Comparison of ENCODE assay signal across 9 mouse cellular contexts in genomic region chr17:54298934-54299333, GRCm38 (mm10). TPM values are rescaled to one million over a fixed set of nuclear protein-coding genes. Genes with fewer than 3 reads are reported as not detected.
A peak's percentile ranks its signal among the peaks of the same experiment; 100 is the strongest.
DNase-seq lines count a peak whose midpoint lies in the region; ATAC-seq and TF ChIP-seq lines count a peak whose summit lies in the region.
"Had no signal": no experiment of that assay in that cellular context is flagged by ENCODE, and none has a peak within 500 bp of the region (broad histone marks: within the 10 kb centered on the region; RNA-seq: fewer than 3 reads in every experiment).

TSS of gene Slc5a7 (minus strand) at chr17:54299034.

- no peak for ATAC-seq in lung, embryonic 16.5 days (ENCODE audit: low read depth)
- ATAC-seq in forebrain, embryonic 15.5 days (replicated peaks): no peak
- no peak for ATAC-seq in limb, embryonic 15.5 days (ENCODE audit: insufficient number of reproducible peaks, low FRiP score, low TSS enrichment, low read depth)
- ATAC-seq in stomach, postnatal 0 days (ENCODE audit: low FRiP score, low TSS enrichment): no peak

- H3K9me3 ChIP-seq in lung, embryonic 16.5 days (ENCODE audit: control insufficient read depth, low read length): no peaks in the 10 kb centered on the region
- H3K9me3 ChIP-seq in forebrain, embryonic 15.5 days: no peaks in the 10 kb centered on the region
- H3K9me3 ChIP-seq in limb, embryonic 15.5 days: no peaks in the 10 kb centered on the region
- H3K9me3 ChIP-seq in stomach, postnatal 0 days (ENCODE audit: control insufficient read depth, low read length): no peaks in the 10 kb centered on the region

- H3K36me3 ChIP-seq in lung, embryonic 16.5 days (ENCODE audit: control insufficient read depth, insufficient read depth, low read length): no peaks in the 10 kb centered on the region
- no peaks in the 10 kb centered on the region for H3K36me3 ChIP-seq in forebrain, embryonic 15.5 days
- H3K36me3 ChIP-seq in limb, embryonic 15.5 days: no peaks in the 10 kb centered on the region
- H3K36me3 ChIP-seq in stomach, postnatal 0 days (ENCODE audit: control insufficient read depth, insufficient read depth, low read length): no peaks in the 10 kb centered on the region

- H3K4me1 ChIP-seq in lung, embryonic 16.5 days (replicated peaks; ENCODE audit: control insufficient read depth, insufficient read depth, low read length): 0 out of 2 replicates have a peak, but pooled peaks cover 4% of the 10 kb centered on the region
- H3K4me1 ChIP-seq in lung, adult 2 months (ENCODE audit: control insufficient read depth, insufficient read depth, low read length): no peaks in the 10 kb centered on the region
- peaks cover 6% of the 10 kb centered on the region; the same call in 1 of the 2 replicates for H3K4me1 ChIP-seq in forebrain, embryonic 15.5 days
- peaks cover 7% of the 10 kb centered on the region for H3K4me1 ChIP-seq in limb, embryonic 15.5 days
- no peaks in the 10 kb centered on the region for H3K4me1 ChIP-seq in stomach, postnatal 0 days (replicated peaks; ENCODE audit: control insufficient read depth, insufficient read depth)

- H3K27ac ChIP-seq in lung, embryonic 16.5 days (ENCODE audit: low read length): no peak within 1 kb of the TSS
- no peak within 1 kb of the TSS for H3K27ac ChIP-seq in forebrain, embryonic 15.5 days (replicated peaks)
- no peak within 1 kb of the TSS for H3K27ac ChIP-seq in limb, embryonic 15.5 days
- no peak within 1 kb of the TSS for H3K27ac ChIP-seq in stomach, postnatal 0 days (replicated peaks)
- H3K27ac ChIP-seq: macrophage had no signal

- 43% methylated on average over 1 of the region's 1 CpGs for WGBS in lung, embryonic 16.5 days
- WGBS in lung, adult 2 months: 48% methylated on average over 1 of the region's 1 CpGs
- 73% methylated on average over 1 of the region's 1 CpGs for WGBS in forebrain, embryonic 15.5 days
- WGBS in limb, embryonic 15.5 days: 66% methylated on average over 1 of the region's 1 CpGs
- WGBS in stomach, postnatal 0 days: 70% methylated on average over 1 of the region's 1 CpGs

- no peak for DNase-seq in lung, adult 2 months
- no peak for DNase-seq in stomach, postnatal 0 days (ENCODE audit: low spot score)
- DNase-seq in lung, adult 18-20 months: no peak
- no peak for DNase-seq in MN1 (ENCODE audit: low spot score)
- DNase-seq: cerebellum, adult 8-10 months had no signal

- peak within 1 kb of the TSS; percentile 65 for H3K4me2 ChIP-seq in lung, embryonic 16.5 days (ENCODE audit: low read depth, low read length)
- peak within 1 kb of the TSS; percentile 81 for H3K4me2 ChIP-seq in forebrain, embryonic 15.5 days (replicated peaks)
- H3K4me2 ChIP-seq in limb, embryonic 15.5 days: peak within 1 kb of the TSS; percentile 74
- H3K4me2 ChIP-seq in stomach, postnatal 0 days (replicated peaks; ENCODE audit: low read depth): peak within 1 kb of the TSS; percentile 63

- H3K27me3 ChIP-seq in lung, embryonic 16.5 days (ENCODE audit: control insufficient read depth, insufficient read depth, low read depth, low read length): peaks cover 2% of the 10 kb centered on the region; the same call in 1 of the 2 replicates
- no peaks in the 10 kb centered on the region for H3K27me3 ChIP-seq in forebrain, embryonic 15.5 days
- 0 out of 2 replicates have a peak, but pooled peaks cover 8% of the 10 kb centered on the region for H3K27me3 ChIP-seq in limb, embryonic 15.5 days
- H3K27me3 ChIP-seq in stomach, postnatal 0 days (ENCODE audit: control insufficient read depth, insufficient read depth, low read length): no peaks in the 10 kb centered on the region

- TF ChIP-seq EP300 in stomach, postnatal 0 days (optimal IDR thresholded peaks at IDR 0.05): no peak

- TF ChIP-seq CTCF in lung, adult 2 months (IDR thresholded peaks at IDR 0.05; ENCODE audit: insufficient read depth, low read length): no peak
- no peak for TF ChIP-seq CTCF in stomach, postnatal 0 days (IDR thresholded peaks at IDR 0.05; ENCODE audit: low read depth)

- TF ChIP-seq POLR2A in lung, adult 2 months (IDR thresholded peaks at IDR 0.05; ENCODE audit: borderline replicate concordance, extremely low read depth, low read depth, low read length): no peak

- H3K9ac ChIP-seq in lung, embryonic 16.5 days (ENCODE audit: low read length): peak within 1 kb of the TSS; percentile 43; the same call in 1 of the 2 replicates
- H3K9ac ChIP-seq in forebrain, embryonic 15.5 days (replicated peaks): peak within 1 kb of the TSS; percentile 43
- peak within 1 kb of the TSS; percentile 37; the same call in 1 of the 2 replicates for H3K9ac ChIP-seq in limb, embryonic 15.5 days
- peak within 1 kb of the TSS; percentile 51 for H3K9ac ChIP-seq in stomach, postnatal 0 days (ENCODE audit: low read length)

- peak within 1 kb of the TSS; percentile 37 for H3K4me3 ChIP-seq in lung, embryonic 16.5 days (ENCODE audit: low read length)
- no peak within 1 kb of the TSS for H3K4me3 ChIP-seq in lung, adult 2 months (replicated peaks; ENCODE audit: extremely low read depth, low read depth, low read length)
- peak within 1 kb of the TSS; percentile 43 for H3K4me3 ChIP-seq in forebrain, embryonic 15.5 days
- H3K4me3 ChIP-seq in limb, embryonic 15.5 days: peak within 1 kb of the TSS; percentile 39
- peak within 1 kb of the TSS; percentile 37 for H3K4me3 ChIP-seq in stomach, postnatal 0 days (ENCODE audit: low read depth, low read length)

RNA-seq across cellular contexts. Expression of gene Slc5a7, which starts in this region (rescaled TPM):
- polyA plus RNA-seq in lung, embryonic 16.5 days (2015; fragmentation: Nextera tagmentation; extraction: Ambion mirVana): 0.54 and 0.58 TPM in 2 replicates
- 0.03 and 0.05 TPM in 2 replicates for polyA plus RNA-seq in lung, adult 2 months (2012; rRNA removed)
- 0.59 and 0.99 TPM in 2 replicates for polyA plus RNA-seq in forebrain, embryonic 15.5 days (2015; fragmentation: Nextera tagmentation; extraction: Ambion mirVana)
- 0.36 and 0.42 TPM in 2 replicates for polyA plus RNA-seq in limb, embryonic 15.5 days (2015; fragmentation: Nextera tagmentation; extraction: Ambion mirVana)
- polyA plus RNA-seq in stomach, postnatal 0 days (2015; fragmentation: Nextera tagmentation; extraction: Ambion mirVana): 1.9 and 2.3 TPM in 2 replicates
- polyA plus RNA-seq: macrophage had no signal
